Mouse (Mus musculus): ENCODE results near the gene Dedd2. TPM values are rescaled to one million over a fixed set of nuclear protein-coding genes. Genes with fewer than 3 reads are reported as not detected.

Gene Dedd2
- polyA plus RNA-seq, 1 experiment from 2014 or later: 7.5 TPM

DNA sequence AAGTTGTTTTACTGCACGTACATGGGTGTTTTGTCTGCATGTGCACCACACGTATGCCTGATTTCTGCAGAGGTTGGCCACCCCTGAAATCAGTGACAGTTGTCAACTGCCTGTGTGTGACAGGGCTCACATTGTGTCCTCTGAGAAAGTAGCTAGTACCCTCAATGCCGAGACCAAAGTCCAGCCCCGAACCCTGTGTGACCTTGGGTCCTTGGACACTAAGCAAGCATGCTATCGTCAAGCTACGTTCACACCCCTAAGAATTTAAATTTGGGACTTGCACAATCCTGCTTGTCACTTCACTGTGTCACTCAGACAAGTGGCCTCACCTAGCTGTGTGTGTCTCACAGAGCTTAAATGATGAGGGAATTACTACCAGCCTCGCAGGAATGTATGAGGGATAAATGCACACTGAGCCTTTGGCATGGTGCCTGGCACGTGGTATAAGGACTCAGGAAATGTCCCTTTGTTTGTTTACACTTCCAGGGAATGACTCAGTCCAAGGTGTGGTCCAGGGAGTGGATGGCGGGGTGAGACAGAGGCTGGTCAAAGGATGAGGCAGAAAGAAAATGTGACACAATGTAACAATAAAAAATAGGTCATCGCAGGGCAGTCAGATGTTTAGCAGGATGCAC is 22.9 kb downstream of the Dedd2 start:
- Histone ChIP-seq H3K36me3 (ENCODE audit: control insufficient read depth, insufficient read depth, low read length) (no peaks in the 10 kb centered on the region), H3K27ac (ENCODE audit: low read length) (no peak overlapping the region), H3K4me3 (ENCODE audit: low read depth, low read length) (no peak overlapping the region), H3K4me1 (ENCODE audit: control insufficient read depth, insufficient read depth, low read length) (no peaks in the 10 kb centered on the region), H3K9ac (replicated peaks; ENCODE audit: low read depth, low read length) (no peak overlapping the region), H3K27me3 (ENCODE audit: control insufficient read depth, insufficient read depth, low read length) (no peaks in the 10 kb centered on the region), H3K9me3 (ENCODE audit: control insufficient read depth, low read depth, low read length) (no peaks in the 10 kb centered on the region), H3K4me2 (replicated peaks; ENCODE audit: low read depth, low read length) (no peak overlapping the region)
- peak; percentile 81 for ATAC-seq (ENCODE audit: insufficient number of reproducible peaks, insufficient read depth, low FRiP score, low read depth)
- WGBS: 55% methylated on average over 10 of the region's 10 CpGs

DNA sequence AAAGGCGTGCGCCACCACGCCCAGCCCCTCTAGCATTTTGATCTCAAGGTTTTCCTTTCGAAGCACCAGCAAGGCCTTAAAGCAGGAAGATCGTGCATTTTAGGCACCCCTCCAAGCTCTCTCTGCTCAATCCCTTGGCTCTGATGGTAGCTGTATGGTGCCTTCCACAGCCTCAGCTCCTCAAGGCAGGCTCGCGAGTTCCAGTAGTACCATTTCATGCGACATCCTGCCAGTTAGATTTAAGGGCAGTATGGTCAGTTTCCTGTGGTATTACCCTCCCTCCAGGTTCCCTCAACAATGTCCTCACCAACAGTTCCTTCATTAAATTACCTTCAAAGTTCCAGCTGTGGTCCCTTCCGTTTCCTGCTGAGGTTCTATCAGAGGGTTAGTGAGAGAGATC is 24.3 kb downstream of the Dedd2 start:
- no peak for ATAC-seq (ENCODE audit: insufficient number of reproducible peaks, insufficient read depth, low FRiP score, low read depth)
- Histone ChIP-seq H3K9me3 (ENCODE audit: control insufficient read depth, low read depth, low read length) (no peaks in the 10 kb centered on the region), H3K4me1 (ENCODE audit: control insufficient read depth, insufficient read depth, low read length) (no peaks in the 10 kb centered on the region), H3K4me3 (ENCODE audit: low read depth, low read length) (no peak overlapping the region), H3K27ac (ENCODE audit: low read length) (no peak overlapping the region), H3K27me3 (ENCODE audit: control insufficient read depth, insufficient read depth, low read length) (no peaks in the 10 kb centered on the region), H3K36me3 (ENCODE audit: control insufficient read depth, insufficient read depth, low read length) (no peaks in the 10 kb centered on the region), H3K4me2 (replicated peaks; ENCODE audit: low read depth, low read length) (no peak overlapping the region), H3K9ac (replicated peaks; ENCODE audit: low read depth, low read length) (no peak overlapping the region)
- WGBS: 89% methylated on average over 9 of the region's 9 CpGs

DNA sequence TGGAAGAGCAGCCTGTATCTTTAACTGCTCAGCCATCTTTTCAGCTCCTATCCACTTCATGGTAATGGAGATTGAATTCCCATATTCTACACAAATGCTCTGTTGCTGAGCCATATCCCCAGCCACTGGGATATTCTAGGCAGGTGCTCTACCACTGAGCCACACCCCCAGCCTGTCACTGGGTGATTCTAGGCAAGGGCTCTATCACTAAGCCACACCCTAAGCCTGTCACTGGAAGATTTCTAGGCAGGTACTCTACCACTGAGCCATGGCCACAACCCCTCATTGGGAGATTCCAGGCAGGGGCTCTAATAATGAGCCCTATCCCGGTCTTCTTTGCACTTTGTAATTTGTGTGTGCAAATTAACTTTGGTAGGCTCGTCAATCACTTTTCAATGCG is 25.3 kb downstream of the Dedd2 start:
- 70% methylated on average over 3 of the region's 3 CpGs for WGBS
- Histone ChIP-seq H3K4me2 (replicated peaks; ENCODE audit: low read depth, low read length) (no peak overlapping the region), H3K4me3 (ENCODE audit: low read depth, low read length) (no peak overlapping the region), H3K27me3 (ENCODE audit: control insufficient read depth, insufficient read depth, low read length) (no peaks in the 10 kb centered on the region), H3K36me3 (ENCODE audit: control insufficient read depth, insufficient read depth, low read length) (no peaks in the 10 kb centered on the region), H3K27ac (ENCODE audit: low read length) (no peak overlapping the region), H3K9me3 (ENCODE audit: control insufficient read depth, low read depth, low read length) (no peaks in the 10 kb centered on the region), H3K9ac (replicated peaks; ENCODE audit: low read depth, low read length) (no peak overlapping the region), H3K4me1 (ENCODE audit: control insufficient read depth, insufficient read depth, low read length) (no peaks in the 10 kb centered on the region)
- ATAC-seq (ENCODE audit: insufficient number of reproducible peaks, insufficient read depth, low FRiP score, low read depth): no peak

DNA sequence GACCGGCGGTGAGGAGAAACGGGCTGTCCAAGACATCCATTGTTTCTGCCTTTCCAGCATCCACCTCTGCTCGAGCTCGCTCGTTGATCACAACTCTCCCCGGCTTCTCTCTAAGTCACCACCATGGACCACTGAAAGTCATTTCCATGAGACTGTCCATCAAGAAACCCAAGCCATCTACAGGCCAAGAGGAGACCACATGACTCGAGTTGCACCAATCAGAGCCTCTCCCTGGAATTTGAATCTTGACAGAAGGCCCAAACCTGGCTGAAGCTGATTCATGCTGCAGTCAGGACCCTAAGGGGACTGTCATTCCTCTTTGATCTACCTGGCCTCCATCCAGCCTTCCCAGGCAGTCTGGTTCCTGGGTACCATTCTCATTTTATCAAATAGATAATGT is 28.3 kb downstream of the Dedd2 start:
- H3K36me3 ChIP-seq (ENCODE audit: control insufficient read depth, insufficient read depth, low read length): no peaks in the 10 kb centered on the region
- WGBS: 77% methylated on average over 8 of the region's 8 CpGs
- no peak overlapping the region for H3K9ac ChIP-seq (replicated peaks; ENCODE audit: low read depth, low read length)
- no peak overlapping the region for H3K4me2 ChIP-seq (replicated peaks; ENCODE audit: low read depth, low read length)
- no peaks in the 10 kb centered on the region for H3K4me1 ChIP-seq (ENCODE audit: control insufficient read depth, insufficient read depth, low read length)
- no peak overlapping the region for H3K4me3 ChIP-seq (ENCODE audit: low read depth, low read length)
- no peaks in the 10 kb centered on the region for H3K9me3 ChIP-seq (ENCODE audit: control insufficient read depth, low read depth, low read length)
- H3K27me3 ChIP-seq (ENCODE audit: control insufficient read depth, insufficient read depth, low read length): no peaks in the 10 kb centered on the region
- no peak overlapping the region for H3K27ac ChIP-seq (ENCODE audit: low read length)
- ATAC-seq (ENCODE audit: insufficient number of reproducible peaks, insufficient read depth, low FRiP score, low read depth): no peak

DNA sequence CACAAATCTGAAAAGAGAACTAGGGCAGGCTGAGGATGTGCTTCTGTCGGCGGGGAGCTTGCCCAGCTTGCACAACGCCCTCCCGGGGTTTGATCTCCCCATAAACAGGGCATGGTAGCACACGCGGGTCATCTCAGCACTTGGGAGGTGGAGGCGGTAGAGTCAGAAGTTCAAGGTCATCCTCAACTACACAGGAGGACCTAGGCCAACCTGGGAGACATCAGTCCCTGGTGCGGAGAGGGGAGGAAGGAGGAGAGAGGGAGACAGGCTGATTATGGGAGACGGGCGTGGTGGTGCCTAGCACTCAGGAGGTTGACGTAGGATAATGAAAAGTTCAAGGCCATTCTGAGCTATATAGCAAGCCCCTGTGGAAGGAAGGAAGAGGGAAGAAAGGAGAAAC is 29.6 kb downstream of the Dedd2 start:
- no peaks in the 10 kb centered on the region for H3K27me3 ChIP-seq (ENCODE audit: control insufficient read depth, insufficient read depth, low read length)
- no peaks in the 10 kb centered on the region for H3K9me3 ChIP-seq (ENCODE audit: control insufficient read depth, low read depth, low read length)
- no peaks in the 10 kb centered on the region for H3K4me1 ChIP-seq (ENCODE audit: control insufficient read depth, insufficient read depth, low read length)
- 89% methylated on average over 11 of the region's 11 CpGs for WGBS
- no peak overlapping the region for H3K27ac ChIP-seq (ENCODE audit: low read length)
- no peak overlapping the region for H3K9ac ChIP-seq (replicated peaks; ENCODE audit: low read depth, low read length)
- no peak overlapping the region for H3K4me3 ChIP-seq (ENCODE audit: low read depth, low read length)
- no peaks in the 10 kb centered on the region for H3K36me3 ChIP-seq (ENCODE audit: control insufficient read depth, insufficient read depth, low read length)
- ATAC-seq (ENCODE audit: insufficient number of reproducible peaks, insufficient read depth, low FRiP score, low read depth): no peak
- no peak overlapping the region for H3K4me2 ChIP-seq (replicated peaks; ENCODE audit: low read depth, low read length)

DNA sequence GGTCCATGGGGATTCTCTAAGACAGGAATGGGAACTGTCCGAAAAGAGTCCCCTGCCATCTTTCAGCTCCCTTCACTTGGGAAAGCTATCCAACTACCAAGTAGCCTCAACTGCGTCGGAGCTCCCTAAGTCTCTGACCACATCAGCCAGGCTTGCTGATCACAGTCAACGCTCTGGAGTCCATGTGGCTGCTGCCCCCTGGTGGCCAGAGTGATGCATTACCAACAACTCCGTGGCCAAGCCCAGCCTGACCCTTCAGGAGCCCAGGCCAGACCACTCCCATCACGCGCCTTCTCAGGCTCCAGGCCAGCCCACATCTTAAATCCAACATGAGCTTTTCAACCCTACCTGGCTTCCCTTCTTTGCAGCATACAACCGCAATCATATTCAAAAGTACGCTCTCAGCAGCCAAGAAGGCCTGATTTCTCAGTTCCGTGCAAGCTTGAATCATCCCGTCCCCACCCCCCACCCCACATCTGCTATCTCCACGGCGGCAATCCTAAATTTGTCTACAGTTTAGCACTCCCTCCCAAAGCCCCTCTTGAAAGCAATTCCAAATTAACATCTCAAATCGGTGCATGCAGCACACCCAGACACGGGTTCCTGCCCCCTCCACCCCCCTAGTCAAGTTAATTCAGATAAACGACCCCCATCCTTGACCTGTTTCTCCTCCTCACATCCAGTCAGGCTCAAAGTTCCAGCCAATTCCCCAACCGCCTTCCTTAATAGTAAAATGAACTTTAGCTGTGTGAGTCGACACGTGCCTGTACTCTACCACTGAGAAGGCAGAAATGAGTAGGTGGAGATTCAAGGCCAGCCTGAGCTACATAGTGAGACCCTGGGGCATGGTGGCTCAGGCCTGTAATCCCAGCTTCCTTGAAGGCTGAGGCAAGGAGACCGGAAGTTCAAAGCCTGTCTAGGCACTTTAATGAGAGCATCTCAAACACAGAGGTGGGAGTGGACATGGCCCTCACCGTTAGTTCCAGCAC is 32.5 kb downstream of the Dedd2 start:
- Histone ChIP-seq H3K4me1 (ENCODE audit: control insufficient read depth, insufficient read depth, low read length) (no peaks in the 10 kb centered on the region), H3K4me2 (replicated peaks; ENCODE audit: low read depth, low read length) (no peak overlapping the region), H3K36me3 (ENCODE audit: control insufficient read depth, insufficient read depth, low read length) (no peaks in the 10 kb centered on the region), H3K27me3 (ENCODE audit: control insufficient read depth, insufficient read depth, low read length) (peaks cover 8% of the 10 kb centered on the region), H3K4me3 (ENCODE audit: low read depth, low read length) (no peak overlapping the region), H3K9ac (replicated peaks; ENCODE audit: low read depth, low read length) (no peak overlapping the region), H3K27ac (ENCODE audit: low read length) (no peak overlapping the region), H3K9me3 (ENCODE audit: control insufficient read depth, low read depth, low read length) (no peaks in the 10 kb centered on the region)
- WGBS: 22% methylated on average over 21 of the region's 21 CpGs
- ATAC-seq (ENCODE audit: insufficient number of reproducible peaks, insufficient read depth, low FRiP score, low read depth): peak; percentile 84

DNA sequence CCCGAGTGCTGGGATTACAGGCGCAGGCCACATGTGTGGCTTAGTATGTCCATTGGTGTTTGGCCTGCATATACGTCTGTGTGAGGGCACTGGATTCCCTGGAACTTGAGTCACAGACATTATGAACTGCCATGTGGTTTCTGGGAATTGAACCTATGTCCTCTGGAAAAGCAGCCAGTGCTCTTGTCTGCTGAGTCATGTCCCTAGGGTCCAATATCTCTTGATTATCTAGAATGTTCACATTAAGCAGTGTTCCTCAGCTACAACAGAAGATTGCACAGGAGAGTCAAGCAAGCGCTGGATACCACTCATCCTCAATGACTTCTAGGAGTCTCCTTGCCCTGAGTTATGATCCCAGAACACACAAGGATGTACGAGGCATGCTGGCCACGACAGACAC is 36.3 kb downstream of the Dedd2 start:
- ATAC-seq (ENCODE audit: insufficient number of reproducible peaks, insufficient read depth, low FRiP score, low read depth): no peak
- WGBS: 79% methylated on average over 6 of the region's 6 CpGs
- no peak overlapping the region for H3K4me2 ChIP-seq (replicated peaks; ENCODE audit: low read depth, low read length)
- no peaks in the 10 kb centered on the region for H3K4me1 ChIP-seq (ENCODE audit: control insufficient read depth, insufficient read depth, low read length)
- H3K9ac ChIP-seq (replicated peaks; ENCODE audit: low read depth, low read length): no peak overlapping the region
- peaks cover 38% of the 10 kb centered on the region for H3K27me3 ChIP-seq (ENCODE audit: control insufficient read depth, insufficient read depth, low read length)
- H3K36me3 ChIP-seq (ENCODE audit: control insufficient read depth, insufficient read depth, low read length): no peaks in the 10 kb centered on the region
- no peaks in the 10 kb centered on the region for H3K9me3 ChIP-seq (ENCODE audit: control insufficient read depth, low read depth, low read length)
- no peak overlapping the region for H3K4me3 ChIP-seq (ENCODE audit: low read depth, low read length)
- no peak overlapping the region for H3K27ac ChIP-seq (ENCODE audit: low read length)

DNA sequence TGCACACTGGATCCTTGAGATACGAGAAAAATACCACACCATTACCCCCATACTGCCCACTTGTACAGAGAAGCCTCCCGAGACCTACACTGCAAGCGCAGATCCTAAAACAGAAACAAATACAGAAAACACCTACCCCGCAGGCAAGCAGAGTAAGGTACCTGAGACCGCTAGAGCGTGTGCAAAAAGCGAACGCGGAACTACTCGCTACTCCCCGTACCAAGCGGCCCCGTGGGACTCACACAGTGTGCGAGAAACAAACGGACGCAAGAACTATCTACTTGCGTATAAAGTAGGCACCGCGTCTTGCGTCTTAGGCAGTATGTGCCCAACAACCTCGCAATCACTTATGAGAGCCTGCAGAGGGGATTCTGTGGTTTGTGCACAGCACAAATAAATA is 38.6 kb downstream of the Dedd2 start:
- H3K27me3 ChIP-seq (ENCODE audit: control insufficient read depth, insufficient read depth, low read length): peaks cover 55% of the 10 kb centered on the region
- no peak overlapping the region for H3K9ac ChIP-seq (replicated peaks; ENCODE audit: low read depth, low read length)
- 5% methylated on average over 21 of the region's 21 CpGs for WGBS
- H3K4me3 ChIP-seq (ENCODE audit: low read depth, low read length): no peak overlapping the region
- no peak for ATAC-seq (ENCODE audit: insufficient number of reproducible peaks, insufficient read depth, low FRiP score, low read depth)
- no peak overlapping the region for H3K27ac ChIP-seq (ENCODE audit: low read length)
- H3K36me3 ChIP-seq (ENCODE audit: control insufficient read depth, insufficient read depth, low read length): no peaks in the 10 kb centered on the region
- H3K4me2 ChIP-seq (replicated peaks; ENCODE audit: low read depth, low read length): no peak overlapping the region
- H3K4me1 ChIP-seq (ENCODE audit: control insufficient read depth, insufficient read depth, low read length): no peaks in the 10 kb centered on the region
- no peaks in the 10 kb centered on the region for H3K9me3 ChIP-seq (ENCODE audit: control insufficient read depth, low read depth, low read length)
